9 mouse cellular contexts compared by ENCODE assay signal in the genomic region with DNA sequence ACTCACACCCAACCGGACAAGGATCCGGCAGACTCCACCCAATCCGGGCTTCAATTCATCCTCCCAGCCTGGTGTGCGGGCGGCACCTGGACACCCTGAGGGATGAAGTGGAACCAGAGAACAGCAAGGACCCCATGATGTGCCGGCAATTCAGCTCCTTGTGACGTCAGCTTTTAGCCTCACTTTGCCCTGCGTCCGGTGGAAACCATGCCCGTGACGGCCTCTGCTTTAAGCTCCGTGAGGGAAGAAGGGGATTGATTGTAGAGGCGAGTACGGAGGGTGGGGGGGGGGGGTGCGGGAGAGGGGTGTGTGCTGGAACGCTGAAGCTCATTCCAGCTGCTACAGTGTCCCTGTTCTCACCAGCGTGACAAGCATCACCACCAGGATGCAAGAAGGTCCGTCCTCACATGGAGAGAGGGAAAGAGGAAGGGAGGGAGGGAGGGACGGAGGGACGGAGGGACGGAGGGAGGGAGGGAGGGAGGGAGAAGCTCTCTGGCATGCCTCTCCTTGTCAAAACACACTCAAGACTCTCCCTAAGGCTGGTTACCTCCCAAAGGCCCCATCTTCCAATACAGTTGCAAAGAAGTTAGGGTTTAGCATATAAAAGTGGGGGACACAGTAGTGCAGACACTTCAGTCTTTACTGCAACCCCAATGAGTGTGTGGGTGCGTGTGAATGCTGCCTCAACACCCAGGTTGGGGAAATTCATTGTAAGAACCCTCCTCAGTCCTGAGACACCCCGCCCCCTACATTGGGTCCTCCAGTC. TPM values are rescaled to one million over a fixed set of nuclear protein-coding genes. Genes with fewer than 3 reads are reported as not detected.
DNase-seq lines count a peak whose midpoint lies in the region; ATAC-seq and TF ChIP-seq lines count a peak whose summit lies in the region.
"Had no signal": no experiment of that assay in that cellular context is flagged by ENCODE, and none has a peak within 500 bp of the region (broad histone marks: within the 10 kb centered on the region; RNA-seq: fewer than 3 reads in every experiment).

No protein-coding gene starts in this region.

- DNase-seq in cerebellum, adult 2 months: no peak
- no peak for DNase-seq in cerebellum, adult 18-20 months
- DNase-seq in forebrain, embryonic 14.5 days (ENCODE audit: low spot score): peak; percentile 32
- no peak for DNase-seq in adrenal gland, postnatal 25 days
- no peak for DNase-seq in layer of hippocampus, adult 8-10 months (ENCODE audit: low spot score in 2 of 2)
- no peak for DNase-seq in layer of hippocampus, postnatal 36 days
- DNase-seq: cerebellum, adult 11-12 months had no signal

- 3% methylated on average over 23 of the region's 23 CpGs for WGBS in cerebellum, adult 2 months
- under 1% methylated on average over 23 of the region's 23 CpGs for WGBS in forebrain, embryonic 14.5 days
- WGBS in liver, embryonic 16.5 days (ENCODE audit: insufficient replicate concordance): 11% methylated on average over 21 of the region's 23 CpGs

- peak overlapping the region; percentile 66 for H3K4me2 ChIP-seq in forebrain, embryonic 14.5 days (ENCODE audit: low read length)
- H3K4me2 ChIP-seq in liver, embryonic 16.5 days (ENCODE audit: low read depth, low read length): peak overlapping the region; percentile 54

- no peak for TF ChIP-seq CTCF in cerebellum, adult 2 months (IDR thresholded peaks at IDR 0.05; ENCODE audit: borderline replicate concordance, insufficient read depth, low read depth, low read length)
- TF ChIP-seq CTCF in E14TG2a.4 (conservative IDR thresholded peaks at IDR 0.05; ENCODE audit: low read length): no peak

- H3K27ac ChIP-seq in cerebellum, adult 2 months (ENCODE audit: insufficient read depth, low read length): no peak overlapping the region
- no peak overlapping the region for H3K27ac ChIP-seq in forebrain, embryonic 14.5 days (ENCODE audit: low read depth, low read length)
- no peak overlapping the region for H3K27ac ChIP-seq in liver, embryonic 16.5 days (ENCODE audit: low read length)

- H3K4me3 ChIP-seq in cerebellum, adult 2 months (replicated peaks; ENCODE audit: insufficient read depth, low read depth, low read length): peak overlapping the region; percentile 64
- peak overlapping the region; percentile 75 for H3K4me3 ChIP-seq in E14TG2a.4 (replicated peaks; ENCODE audit: low read length)
- peak overlapping the region; percentile 32 for H3K4me3 ChIP-seq in forebrain, embryonic 14.5 days (ENCODE audit: low read depth, low read length)
- no peak overlapping the region; the same call in 1 of the 2 replicates for H3K4me3 ChIP-seq in liver, embryonic 16.5 days (ENCODE audit: low read depth, low read length)

- H3K4me1 ChIP-seq in cerebellum, adult 2 months (ENCODE audit: control insufficient read depth, insufficient read depth, low read length): no peaks in the 10 kb centered on the region
- peaks cover 30% of the 10 kb centered on the region for H3K4me1 ChIP-seq in E14TG2a.4 (replicated peaks; ENCODE audit: low read depth, low read length)
- peaks cover 4% of the 10 kb centered on the region; the same call in 1 of the 2 replicates for H3K4me1 ChIP-seq in forebrain, embryonic 14.5 days (ENCODE audit: control insufficient read depth, insufficient read depth, low read length)
- peaks cover 5% of the 10 kb centered on the region; the same call in 1 of the 2 replicates for H3K4me1 ChIP-seq in liver, embryonic 16.5 days (ENCODE audit: control insufficient read depth, low read depth, low read length)

- no peaks in the 10 kb centered on the region for H3K36me3 ChIP-seq in E14TG2a.4 (ENCODE audit: insufficient read depth, low read length)
- no peaks in the 10 kb centered on the region for H3K36me3 ChIP-seq in forebrain, embryonic 14.5 days (ENCODE audit: control insufficient read depth, insufficient read depth, low read length)
- H3K36me3 ChIP-seq in liver, embryonic 16.5 days (ENCODE audit: control insufficient read depth, insufficient read depth): no peaks in the 10 kb centered on the region

- TF ChIP-seq POLR2A in cerebellum, adult 2 months (IDR thresholded peaks at IDR 0.05; ENCODE audit: borderline replicate concordance, insufficient read depth, low read length): no peak

- peak; percentile 52 for ATAC-seq in forebrain, embryonic 14.5 days
- ATAC-seq in liver, embryonic 16.5 days (ENCODE audit: low read depth): no peak

- H3K27me3 ChIP-seq in cerebellum, adult 2 months (ENCODE audit: control insufficient read depth, insufficient read depth, low read length): no peaks in the 10 kb centered on the region
- H3K27me3 ChIP-seq in E14TG2a.4 (ENCODE audit: insufficient read depth, low read length): peaks cover 4% of the 10 kb centered on the region; the same call in 1 of the 2 replicates
- H3K27me3 ChIP-seq in forebrain, embryonic 14.5 days (replicated peaks; ENCODE audit: control insufficient read depth, insufficient read depth, low read length): no peaks in the 10 kb centered on the region
- no peaks in the 10 kb centered on the region for H3K27me3 ChIP-seq in liver, embryonic 16.5 days (ENCODE audit: control insufficient read depth, insufficient read depth, low read depth, low read length)

- H3K9ac ChIP-seq in forebrain, embryonic 14.5 days (ENCODE audit: low read length): peak overlapping the region; percentile 54; the same call in 1 of the 2 replicates
- no peak overlapping the region for H3K9ac ChIP-seq in liver, embryonic 16.5 days (ENCODE audit: low read depth, low read length)

- H3K9me3 ChIP-seq in E14TG2a.4 (ENCODE audit: low read length): peaks cover 18% of the 10 kb centered on the region
- H3K9me3 ChIP-seq in forebrain, embryonic 14.5 days (replicated peaks; ENCODE audit: control insufficient read depth, low read length): no peaks in the 10 kb centered on the region
- no peaks in the 10 kb centered on the region for H3K9me3 ChIP-seq in liver, embryonic 16.5 days (replicated peaks; ENCODE audit: control insufficient read depth, low read length)

RNA-seq across cellular contexts. Expression of a gene that starts 19.1 kb away (rescaled TPM):
- 0.03 and 0.08 TPM in 2 replicates for polyA plus RNA-seq in cerebellum, adult 2 months (2012; rRNA removed)
- 0.05 and 0.09 TPM in 2 replicates for polyA plus RNA-seq in forebrain, embryonic 14.5 days (2014; fragmentation: Nextera tagmentation; extraction: Ambion mirVana)
- 0.20 and 0.26 TPM in 2 replicates for polyA plus RNA-seq in liver, embryonic 16.5 days (2015; fragmentation: Nextera tagmentation; extraction: Ambion mirVana)
- not detected in 2 replicates for total RNA-seq in adrenal gland, postnatal 25 days (2021)
- under 1 TPM; 0.24 to 0.60 (median 0.43) TPM for total RNA-seq in layer of hippocampus, adult 8-10 months (2022)
- under 1 TPM; 0.33 to 0.40 TPM for total RNA-seq in layer of hippocampus, postnatal 36 days (2021)

RNA-seq across cellular contexts. Expression of a gene that starts 31.5 kb away (rescaled TPM):
- polyA plus RNA-seq in cerebellum, adult 2 months (2012; rRNA removed): 6.1 and 7.2 TPM in 2 replicates
- polyA plus RNA-seq in forebrain, embryonic 14.5 days (2014; fragmentation: Nextera tagmentation; extraction: Ambion mirVana): 2.5 and 2.8 TPM in 2 replicates
- polyA plus RNA-seq in liver, embryonic 16.5 days (2015; fragmentation: Nextera tagmentation; extraction: Ambion mirVana): 3.2 and 4.1 TPM in 2 replicates
- total RNA-seq in adrenal gland, postnatal 25 days (2021): 14.9 and 17.0 TPM in 2 replicates
- 10 to 100 TPM in 2 of 4 experiments, 1 to 10 TPM in 2; 8.4 to 18.7 (median 13.2) TPM for total RNA-seq in layer of hippocampus, adult 8-10 months (2022)
- total RNA-seq in layer of hippocampus, postnatal 36 days (2021): 1 to 10 TPM; 7.9 to 9.0 TPM
